Mouse (Mus musculus) limb, embryonic 14.5 days (tissue): ENCODE results near the gene Myoc. TPM values are rescaled to one million over a fixed set of nuclear protein-coding genes. Genes with fewer than 3 reads are reported as not detected.

Experiments
- ATAC-seq: fragments of 200-750 bp; cut with Nextera tagmentation; 2 replicates; pipeline ENCODE4 v1.8.0; 2017; ENCODE audit warnings: low read depth, moderate number of reproducible peaks, moderate TSS enrichment; ENCODE audit not compliant: low FRiP score
- DNase-seq: peaks from one replicate; pipeline ENCODE4 v3.0.0-alpha.2; 2015; ENCODE audit warnings: low spot score
- H3K27ac ChIP-seq: fragments of 300-500 bp; sonication (generic); replicated peaks from 2 replicates; pipeline ENCODE4 v1.5.1; 2014; ENCODE audit warnings: low read depth, mild to moderate bottlenecking, low read length, moderate library complexity, mixed read lengths
- H3K27me3 ChIP-seq: fragments of 300-500 bp; sonication (generic); 2 replicates; pipeline ENCODE4 v1.6.1; 2014; ENCODE audit warnings: low read length, mixed read lengths; ENCODE audit not compliant: control insufficient read depth, insufficient read depth
- H3K36me3 ChIP-seq: fragments of 300-500 bp; sonication (generic); 2 replicates; pipeline ENCODE4 v1.6.1; 2014; ENCODE audit warnings: mild to moderate bottlenecking, low read length, moderate library complexity, mixed read lengths; ENCODE audit not compliant: control insufficient read depth, insufficient read depth
- H3K4me1 ChIP-seq: fragments of 300-500 bp; sonication (generic); 2 replicates; pipeline ENCODE4 v1.6.1; 2014; ENCODE audit warnings: antibody characterized with exemption, low read length, mixed read lengths; ENCODE audit not compliant: control insufficient read depth, insufficient read depth
- H3K4me2 ChIP-seq: fragments of 300-500 bp; sonication (generic); replicated peaks from 2 replicates; pipeline ENCODE4 v1.6.1; 2014; ENCODE audit warnings: low read depth, mild to moderate bottlenecking, low read length, moderate library complexity; ENCODE audit not compliant: severe bottlenecking
- H3K4me3 ChIP-seq: fragments of 300-500 bp; sonication (generic); replicated peaks from 2 replicates; pipeline ENCODE4 v1.5.1; 2014; ENCODE audit warnings: low read length
- H3K9ac ChIP-seq: fragments of 300-500 bp; sonication (generic); 2 replicates; pipeline ENCODE4 v1.6.1; 2014; ENCODE audit warnings: mild to moderate bottlenecking, low read depth, low read length, moderate library complexity; ENCODE audit not compliant: severe bottlenecking
- H3K9me3 ChIP-seq: fragments of 300-500 bp; sonication (generic); 2 replicates; pipeline ENCODE4 v1.6.1; 2016; ENCODE audit warnings: low read length; ENCODE audit not compliant: control insufficient read depth
- POLR2A ChIP-seq: fragments of 200-500 bp; IDR thresholded peaks from 2 replicates; pipeline ENCODE4 v1.8.0; 2012; ENCODE audit warnings: inconsistent platforms, mild to moderate bottlenecking, moderate library complexity, borderline replicate concordance; ENCODE audit not compliant: insufficient read depth, insufficient read length; ENCODE audit errors: extremely low read depth
- WGBS: fragments of 180-500 bp; shearing (Covaris S2); extraction: QIAGEN DNeasy Blood & Tissue Kit; methylation state at CpG from one replicate; pipeline ENCODE4 v1.1.7; 2014; 5-methylcytosine and 5-hydroxymethylcytosine counted together
- microRNA-seq: library from miRNA; unstranded; fragments of <30 nt; microRNA quantifications from one replicate; pipeline ENCODE4, GENCODE M21; 2016
- polyA plus RNA-seq, 2 experiments: library from polyadenylated mRNA; depleted of rRNA in 1 of 2; stranded (reverse) in 1 of 2; unstranded in 1 of 2; fragments of >200 nt; fragmentation: Nextera tagmentation in 1 of 2; extraction: Ambion mirVana in 1 of 2; gene quantifications; 2 replicates each; pipeline versions ENCODE4 v1.2.1 to v1.2.3; 2012 to 2014

Gene Myoc
- polyA plus RNA-seq, 2 experiments = 0.23 TPM; not detected in 1

DNA sequence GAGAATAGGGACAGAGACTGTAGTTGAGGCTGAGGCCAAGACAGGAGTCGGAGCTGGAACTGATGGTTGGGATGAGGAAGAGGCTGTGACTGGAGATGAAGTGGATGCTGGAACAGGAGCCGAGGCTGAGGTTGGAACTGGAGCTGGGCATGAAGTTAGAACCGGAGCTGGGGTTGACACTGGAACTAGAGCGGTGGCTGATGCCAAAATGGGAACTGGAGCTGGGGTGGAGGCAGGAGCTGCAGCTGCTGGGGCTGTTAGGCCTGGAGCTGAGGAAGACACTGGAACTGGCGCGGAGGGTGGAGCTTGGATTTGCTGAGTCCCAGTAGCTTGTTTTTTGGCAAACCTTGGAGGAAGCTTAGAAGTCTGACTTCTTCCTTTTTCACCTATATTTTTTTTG, 58.9 kb downstream of the Myoc start:
- DNase-seq (no peak), ATAC-seq (no peak)
- no peak overlapping the region for H3K4me2 ChIP-seq
- H3K9ac ChIP-seq = no peak overlapping the region
- H3K27me3 ChIP-seq = no peaks in the 10 kb centered on the region
- no peaks in the 10 kb centered on the region for H3K9me3 ChIP-seq
- peaks cover 84% of the 10 kb centered on the region for H3K36me3 ChIP-seq
- H3K4me1 ChIP-seq = no peaks in the 10 kb centered on the region
- no peak for TF ChIP-seq POLR2A
- 93% methylated on average over 6 of the region's 6 CpGs for WGBS
- H3K27ac ChIP-seq = no peak overlapping the region
- no peak overlapping the region for H3K4me3 ChIP-seq

Small RNA genes within 50 kb of the gene (microRNA-seq; reads per million reads assigned to microRNA genes)
- gene Gm27616 = not detected

Other genes starting within 250 kb of the Myoc start
- 14.7 and 18.0 TPM in 2 replicates for gene Dnm3, start 161.1 kb upstream of the Myoc start, polyA plus RNA-seq (2012; rRNA removed)
- 21.9 and 27.9 TPM in 2 replicates for gene Dnm3, start 161.1 kb upstream of the Myoc start, polyA plus RNA-seq (2014; fragmentation: Nextera tagmentation; extraction: Ambion mirVana)
- 16.3 and 17.9 TPM in 2 replicates for gene Mettl13, start 90.6 kb upstream of the Myoc start, polyA plus RNA-seq (2012; rRNA removed)
- gene Mettl13, start 90.6 kb upstream of the Myoc start, polyA plus RNA-seq (2014; fragmentation: Nextera tagmentation; extraction: Ambion mirVana) = 17.0 and 18.3 TPM in 2 replicates
- 35.5 and 47.0 TPM in 2 replicates for gene Vamp4, start 68.6 kb upstream of the Myoc start, polyA plus RNA-seq (2012; rRNA removed)
- gene Vamp4, start 68.6 kb upstream of the Myoc start, polyA plus RNA-seq (2014; fragmentation: Nextera tagmentation; extraction: Ambion mirVana) = 68.9 and 73.5 TPM in 2 replicates
- not detected in 2 replicates for gene Myocos, start 19.1 kb downstream of the Myoc start, polyA plus RNA-seq (2012; rRNA removed)
- not detected in 2 replicates for gene Myocos, start 19.1 kb downstream of the Myoc start, polyA plus RNA-seq (2014; fragmentation: Nextera tagmentation; extraction: Ambion mirVana)
- 69.1 and 75.3 TPM in 2 replicates for gene Prrc2c, start 101.4 kb downstream of the Myoc start, polyA plus RNA-seq (2012; rRNA removed)
- 165 and 186 TPM in 2 replicates for gene Prrc2c, start 101.4 kb downstream of the Myoc start, polyA plus RNA-seq (2014; fragmentation: Nextera tagmentation; extraction: Ambion mirVana)
- 0.84 and 0.99 TPM in 2 replicates for gene Fmo4, start 174.8 kb downstream of the Myoc start, polyA plus RNA-seq (2012; rRNA removed)
- 0.76 and 0.80 TPM in 2 replicates for gene Fmo4, start 174.8 kb downstream of the Myoc start, polyA plus RNA-seq (2014; fragmentation: Nextera tagmentation; extraction: Ambion mirVana)
- 41.4 and 46.7 TPM in 2 replicates for gene Fmo1, start 227.5 kb downstream of the Myoc start, polyA plus RNA-seq (2012; rRNA removed)
- 33.5 and 35.0 TPM in 2 replicates for gene Fmo1, start 227.5 kb downstream of the Myoc start, polyA plus RNA-seq (2014; fragmentation: Nextera tagmentation; extraction: Ambion mirVana)